Mouse (Mus musculus): ENCODE results near the gene Iqschfp. TPM values are rescaled to one million over a fixed set of nuclear protein-coding genes. Genes with fewer than 3 reads are reported as not detected.

Iqschfp gene
- polyA plus RNA-seq, 1 experiment from 2014 or later = 4.7 TPM

DNA sequence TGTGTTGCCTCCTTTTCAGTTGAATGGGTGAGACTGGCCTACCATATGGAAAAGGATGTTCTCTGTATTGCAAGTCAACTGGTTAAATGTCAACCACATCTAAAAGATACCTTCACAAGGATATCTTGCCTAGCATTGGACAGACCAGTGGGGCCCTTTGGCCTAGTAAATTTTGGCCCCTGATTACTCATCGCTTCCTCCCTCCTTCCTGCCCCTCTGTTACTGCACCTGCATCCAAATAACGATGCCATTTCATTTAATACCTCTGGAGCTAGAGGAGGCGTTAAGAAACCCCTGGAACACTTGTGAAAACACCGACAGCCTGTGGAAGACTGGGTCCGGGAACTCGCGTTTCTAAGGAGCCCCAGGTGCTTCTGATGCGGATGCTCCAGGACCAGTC, 626.0 kb downstream of the Iqschfp start:
- no peak overlapping the region for H3K4me3 ChIP-seq (ENCODE audit: low read depth, low read length)
- H3K9ac ChIP-seq (replicated peaks; ENCODE audit: low read depth, low read length) = no peak overlapping the region
- H3K36me3 ChIP-seq (ENCODE audit: control insufficient read depth, insufficient read depth, low read length) = no peaks in the 10 kb centered on the region
- no peaks in the 10 kb centered on the region; the same call in 1 of the 2 replicates for H3K4me1 ChIP-seq (ENCODE audit: control insufficient read depth, insufficient read depth, low read length)
- no peak overlapping the region for H3K4me2 ChIP-seq (ENCODE audit: low read depth, low read length)
- 84% methylated on average over 8 of the region's 8 CpGs for WGBS
- H3K9me3 ChIP-seq (ENCODE audit: control insufficient read depth, low read length) = no peaks in the 10 kb centered on the region
- H3K27ac ChIP-seq (ENCODE audit: low read depth, low read length) = no peak overlapping the region
- ATAC-seq (ENCODE audit: low read depth) = no peak
- H3K27me3 ChIP-seq (ENCODE audit: control insufficient read depth, insufficient read depth, low read length) = no peaks in the 10 kb centered on the region

GRCm38 (mm10) chr3:68518586-68518985, 626.6 kb downstream of the Iqschfp start:
- no peaks in the 10 kb centered on the region for H3K9me3 ChIP-seq (ENCODE audit: control insufficient read depth, low read length)
- no peaks in the 10 kb centered on the region for H3K27me3 ChIP-seq (ENCODE audit: control insufficient read depth, insufficient read depth, low read length)
- H3K36me3 ChIP-seq (ENCODE audit: control insufficient read depth, insufficient read depth, low read length) = no peaks in the 10 kb centered on the region
- H3K4me2 ChIP-seq (ENCODE audit: low read depth, low read length) = no peak overlapping the region
- ATAC-seq (ENCODE audit: low read depth) = no peak
- H3K4me1 ChIP-seq (ENCODE audit: control insufficient read depth, insufficient read depth, low read length) = no peaks in the 10 kb centered on the region; the same call in 1 of the 2 replicates
- H3K9ac ChIP-seq (replicated peaks; ENCODE audit: low read depth, low read length) = no peak overlapping the region
- no peak overlapping the region for H3K27ac ChIP-seq (ENCODE audit: low read depth, low read length)
- no peak overlapping the region for H3K4me3 ChIP-seq (ENCODE audit: low read depth, low read length)
- WGBS = 94% methylated on average over 5 of the region's 5 CpGs

DNA sequence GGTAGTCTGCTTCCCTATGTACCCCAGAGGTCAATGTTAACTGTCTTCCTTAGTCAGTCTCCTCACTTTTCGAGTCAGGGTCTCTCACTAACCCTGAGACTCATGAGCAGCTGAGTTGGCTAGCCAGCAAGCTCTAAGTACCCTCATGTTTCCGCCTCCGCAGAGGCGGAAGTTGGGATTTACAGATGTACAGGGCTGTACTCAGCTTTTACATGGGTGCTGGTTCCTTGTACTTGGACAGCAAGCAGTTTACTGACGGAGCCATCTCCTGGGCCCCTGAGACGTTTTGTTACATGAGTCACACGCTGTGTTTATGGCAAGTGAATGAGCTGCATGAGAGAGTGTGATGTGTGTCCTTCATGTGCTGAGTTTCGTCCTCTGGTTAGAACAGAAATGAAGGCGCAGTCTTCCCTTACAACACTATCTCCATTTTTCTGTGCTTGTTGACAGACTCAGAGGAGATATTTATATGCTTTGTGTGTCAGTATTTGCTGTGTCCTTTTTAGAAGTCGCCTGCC, 633.4 kb downstream of the Iqschfp start:
- Histone ChIP-seq H3K4me2 (ENCODE audit: low read depth, low read length) (no peak overlapping the region), H3K27me3 (ENCODE audit: control insufficient read depth, insufficient read depth, low read length) (no peaks in the 10 kb centered on the region), H3K36me3 (ENCODE audit: control insufficient read depth, insufficient read depth, low read length) (no peaks in the 10 kb centered on the region), H3K4me1 (ENCODE audit: control insufficient read depth, insufficient read depth, low read length) (no peaks in the 10 kb centered on the region), H3K4me3 (ENCODE audit: low read depth, low read length) (no peak overlapping the region), H3K9ac (replicated peaks; ENCODE audit: low read depth, low read length) (no peak overlapping the region), H3K9me3 (ENCODE audit: control insufficient read depth, low read length) (no peaks in the 10 kb centered on the region), H3K27ac (ENCODE audit: low read depth, low read length) (no peak overlapping the region)
- 88% methylated on average over 10 of the region's 10 CpGs for WGBS
- no peak for ATAC-seq (ENCODE audit: low read depth)

DNA sequence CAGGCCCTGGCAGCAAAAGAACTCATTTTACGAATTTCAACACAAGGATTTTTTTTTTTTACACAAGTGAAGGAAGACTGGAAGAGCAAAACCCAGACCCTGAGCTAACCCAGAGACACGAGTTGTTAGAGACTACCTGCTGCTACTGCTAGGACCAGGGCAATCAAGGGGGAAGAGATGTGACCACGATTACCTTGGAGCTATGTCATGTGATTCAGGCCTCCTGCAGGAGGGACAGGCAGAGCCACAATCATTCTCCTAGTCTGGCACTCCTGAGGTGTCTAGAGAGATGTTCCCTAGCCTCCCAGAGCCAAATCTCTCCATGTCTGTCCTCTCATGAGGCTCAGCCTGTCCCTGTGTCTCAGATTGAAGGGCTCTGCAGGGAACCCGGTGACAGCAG, 634.4 kb downstream of the Iqschfp start:
- Histone ChIP-seq H3K9ac (replicated peaks; ENCODE audit: low read depth, low read length) (no peak overlapping the region), H3K9me3 (ENCODE audit: control insufficient read depth, low read length) (no peaks in the 10 kb centered on the region), H3K4me3 (ENCODE audit: low read depth, low read length) (no peak overlapping the region), H3K36me3 (ENCODE audit: control insufficient read depth, insufficient read depth, low read length) (no peaks in the 10 kb centered on the region), H3K4me2 (ENCODE audit: low read depth, low read length) (no peak overlapping the region), H3K27me3 (ENCODE audit: control insufficient read depth, insufficient read depth, low read length) (no peaks in the 10 kb centered on the region), H3K4me1 (ENCODE audit: control insufficient read depth, insufficient read depth, low read length) (no peaks in the 10 kb centered on the region), H3K27ac (ENCODE audit: low read depth, low read length) (no peak overlapping the region)
- 0 out of 2 replicates have a peak, but pooled peaks have one; percentile 24 for ATAC-seq (ENCODE audit: low read depth)
- WGBS = 48% methylated on average over 4 of the region's 4 CpGs

GRCm38 (mm10) chr3:68527182-68527581, 635.1 kb downstream of the Iqschfp start:
- Histone ChIP-seq H3K27me3 (ENCODE audit: control insufficient read depth, insufficient read depth, low read length) (no peaks in the 10 kb centered on the region), H3K9ac (replicated peaks; ENCODE audit: low read depth, low read length) (no peak overlapping the region), H3K27ac (ENCODE audit: low read depth, low read length) (no peak overlapping the region), H3K9me3 (ENCODE audit: control insufficient read depth, low read length) (no peaks in the 10 kb centered on the region), H3K4me3 (ENCODE audit: low read depth, low read length) (no peak overlapping the region), H3K36me3 (ENCODE audit: control insufficient read depth, insufficient read depth, low read length) (no peaks in the 10 kb centered on the region), H3K4me2 (ENCODE audit: low read depth, low read length) (no peak overlapping the region), H3K4me1 (ENCODE audit: control insufficient read depth, insufficient read depth, low read length) (no peaks in the 10 kb centered on the region)
- WGBS = 36% methylated on average over 4 of the region's 4 CpGs
- no peak for ATAC-seq (ENCODE audit: low read depth)

GRCm38 (mm10) chr3:68531908-68532307, 639.9 kb downstream of the Iqschfp start:
- no peaks in the 10 kb centered on the region for H3K9me3 ChIP-seq (ENCODE audit: control insufficient read depth, low read length)
- no peaks in the 10 kb centered on the region for H3K27me3 ChIP-seq (ENCODE audit: control insufficient read depth, insufficient read depth, low read length)
- WGBS = 76% methylated on average over 4 of the region's 4 CpGs
- H3K27ac ChIP-seq (ENCODE audit: low read depth, low read length) = no peak overlapping the region
- no peak overlapping the region for H3K9ac ChIP-seq (replicated peaks; ENCODE audit: low read depth, low read length)
- no peak overlapping the region for H3K4me2 ChIP-seq (ENCODE audit: low read depth, low read length)
- no peaks in the 10 kb centered on the region for H3K36me3 ChIP-seq (ENCODE audit: control insufficient read depth, insufficient read depth, low read length)
- ATAC-seq (ENCODE audit: low read depth) = no peak
- H3K4me3 ChIP-seq (ENCODE audit: low read depth, low read length) = no peak overlapping the region
- H3K4me1 ChIP-seq (ENCODE audit: control insufficient read depth, insufficient read depth, low read length) = no peaks in the 10 kb centered on the region

GRCm38 (mm10) chr3:68534571-68535051, 642.6 kb downstream of the Iqschfp start:
- Histone ChIP-seq H3K36me3 (ENCODE audit: control insufficient read depth, insufficient read depth, low read length) (no peaks in the 10 kb centered on the region), H3K4me3 (ENCODE audit: low read depth, low read length) (no peak overlapping the region), H3K27me3 (ENCODE audit: control insufficient read depth, insufficient read depth, low read length) (no peaks in the 10 kb centered on the region), H3K27ac (ENCODE audit: low read depth, low read length) (no peak overlapping the region), H3K9ac (replicated peaks; ENCODE audit: low read depth, low read length) (no peak overlapping the region), H3K4me2 (ENCODE audit: low read depth, low read length) (no peak overlapping the region), H3K9me3 (ENCODE audit: control insufficient read depth, low read length) (no peaks in the 10 kb centered on the region), H3K4me1 (ENCODE audit: control insufficient read depth, insufficient read depth, low read length) (no peaks in the 10 kb centered on the region)
- ATAC-seq (ENCODE audit: low read depth) = no peak
- WGBS = 25% methylated on average over 6 of the region's 7 CpGs

GRCm38 (mm10) chr3:68535160-68535728, 643.2 kb downstream of the Iqschfp start:
- WGBS = 77% methylated on average over 7 of the region's 7 CpGs

DNA sequence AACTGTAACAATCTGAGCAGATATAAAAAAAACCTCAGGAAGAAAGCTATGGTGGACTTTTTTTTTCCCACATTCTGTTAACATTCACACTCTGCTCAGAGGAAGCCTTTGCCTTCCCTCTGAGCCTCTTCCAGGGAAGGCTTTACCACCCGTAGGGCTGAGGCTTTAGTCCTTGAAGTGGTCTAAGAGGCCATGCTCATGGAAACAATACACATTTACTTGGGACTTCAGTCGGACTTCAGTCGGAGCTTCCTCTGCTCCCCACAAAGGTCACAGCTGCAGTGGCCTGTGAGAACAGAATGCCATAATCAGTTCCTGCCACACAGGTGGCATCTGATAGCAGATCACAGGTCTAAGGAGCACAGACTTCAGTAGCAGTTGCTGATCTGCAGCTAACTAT, 644.0 kb downstream of the Iqschfp start:
- Histone ChIP-seq H3K36me3 (ENCODE audit: control insufficient read depth, insufficient read depth, low read length) (no peaks in the 10 kb centered on the region), H3K27ac (ENCODE audit: low read depth, low read length) (no peak overlapping the region), H3K4me1 (ENCODE audit: control insufficient read depth, insufficient read depth, low read length) (no peaks in the 10 kb centered on the region), H3K9ac (replicated peaks; ENCODE audit: low read depth, low read length) (no peak overlapping the region), H3K4me2 (ENCODE audit: low read depth, low read length) (no peak overlapping the region), H3K9me3 (ENCODE audit: control insufficient read depth, low read length) (no peaks in the 10 kb centered on the region), H3K27me3 (ENCODE audit: control insufficient read depth, insufficient read depth, low read length) (no peaks in the 10 kb centered on the region), H3K4me3 (ENCODE audit: low read depth, low read length) (no peak overlapping the region)
- no peak for ATAC-seq (ENCODE audit: low read depth)
- 66% methylated on average over 3 of the region's 3 CpGs for WGBS

More at GRCm38 (mm10) chr3:68535160-68535728, 643.2 kb downstream of the Iqschfp start:
- Histone ChIP-seq H3K9me3 (ENCODE audit: control insufficient read depth, low read length) (no peaks in the 10 kb centered on the region), H3K36me3 (ENCODE audit: control insufficient read depth, insufficient read depth, low read length) (no peaks in the 10 kb centered on the region), H3K4me3 (ENCODE audit: low read depth, low read length) (no peak overlapping the region), H3K27ac (ENCODE audit: low read depth, low read length) (no peak overlapping the region), H3K4me2 (ENCODE audit: low read depth, low read length) (no peak overlapping the region), H3K4me1 (ENCODE audit: control insufficient read depth, insufficient read depth, low read length) (no peaks in the 10 kb centered on the region), H3K27me3 (ENCODE audit: control insufficient read depth, insufficient read depth, low read length) (no peaks in the 10 kb centered on the region), H3K9ac (replicated peaks; ENCODE audit: low read depth, low read length) (no peak overlapping the region)
- no peak for ATAC-seq (ENCODE audit: low read depth)

All from neural tube, embryonic 14.5 days (tissue).